Mouse (Mus musculus): Measurements from ENCODE around the gene Zeb2. TPM values are rescaled to one million over a fixed set of nuclear protein-coding genes. Genes with fewer than 3 reads are reported as not detected.

The Zeb2 gene
- total RNA-seq, 2 experiments from 2014 or later: 129 to 138 TPM

DNA sequence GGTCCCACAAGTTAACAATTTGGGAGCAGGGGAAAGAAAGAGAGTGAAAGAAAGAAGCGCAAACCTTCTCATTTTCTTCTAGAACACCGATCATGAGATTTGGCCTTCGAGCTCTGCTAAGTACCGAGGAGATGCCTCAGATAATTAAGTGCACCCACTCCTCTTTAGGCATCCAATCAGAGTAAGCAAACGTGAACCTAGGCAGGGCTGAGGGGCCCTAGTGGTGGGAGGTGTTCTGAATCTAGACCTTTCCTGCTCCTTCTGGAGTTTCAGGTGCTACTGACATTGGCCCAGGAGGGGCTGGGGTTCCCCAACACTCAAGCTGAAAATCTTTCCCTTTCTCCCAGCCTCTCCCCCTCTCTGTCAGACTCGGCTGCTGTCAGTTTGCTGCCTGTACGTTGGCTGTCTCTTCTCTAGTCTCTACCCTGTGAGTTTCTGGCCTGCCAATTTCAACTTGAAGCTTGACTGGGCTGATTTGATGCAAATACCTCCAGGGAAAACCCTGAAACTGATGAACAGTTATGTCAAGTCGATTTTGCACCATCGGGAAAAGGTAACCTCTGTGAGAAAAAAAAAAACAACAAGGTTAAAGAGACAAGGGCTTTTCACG is 20.5 kb downstream of the Zeb2 start:
- DNase-seq: no peak

DNA sequence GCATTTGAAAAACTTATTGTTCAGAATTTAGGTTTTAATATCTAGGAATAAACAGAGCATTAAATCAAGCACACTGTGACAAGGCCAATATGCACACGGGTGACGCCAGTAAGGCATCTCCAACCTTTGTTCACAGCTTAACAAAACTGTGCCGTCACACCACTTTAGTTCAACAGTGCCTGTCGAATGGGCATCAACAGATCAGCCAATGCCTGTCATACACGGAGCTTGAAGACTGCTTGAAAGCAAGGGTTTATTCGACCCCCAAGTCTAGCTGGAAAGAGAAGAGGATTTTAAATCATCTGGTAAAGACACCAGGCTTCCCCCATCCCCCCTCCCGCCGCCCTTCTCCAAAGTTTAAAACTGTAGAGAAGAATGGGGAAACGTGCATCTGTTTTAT is 21.4 kb downstream of the Zeb2 start:
- DNase-seq: no peak

DNA sequence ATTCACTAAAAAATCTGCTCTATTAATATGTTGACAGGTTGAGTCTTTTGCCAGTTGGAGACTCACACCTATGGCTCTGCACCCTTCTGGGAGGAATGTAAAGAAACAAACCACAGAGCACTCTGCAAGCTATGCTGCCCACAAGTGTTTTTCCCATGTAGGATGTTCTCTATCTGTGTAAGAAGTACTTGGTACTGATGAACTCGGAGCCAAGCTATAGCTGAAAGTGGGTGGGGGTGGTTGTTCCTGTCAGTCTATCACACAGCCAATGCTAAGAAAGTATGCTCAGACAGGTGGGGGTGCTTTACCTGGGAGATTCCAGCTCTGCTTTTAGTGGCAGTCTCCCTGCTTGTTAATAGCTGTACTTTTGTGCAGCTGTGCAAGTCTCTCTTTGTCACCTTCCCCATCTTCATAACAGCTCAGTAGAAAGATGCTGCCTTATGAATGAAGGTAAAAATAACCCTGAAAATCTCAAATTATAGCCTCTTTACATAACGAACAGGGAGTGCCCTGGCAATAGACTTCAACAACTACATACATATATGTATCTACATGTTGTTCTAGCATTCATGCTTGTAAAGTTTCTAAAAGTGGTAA is 22.7 kb downstream of the Zeb2 start:
- DNase-seq: no peak

DNA sequence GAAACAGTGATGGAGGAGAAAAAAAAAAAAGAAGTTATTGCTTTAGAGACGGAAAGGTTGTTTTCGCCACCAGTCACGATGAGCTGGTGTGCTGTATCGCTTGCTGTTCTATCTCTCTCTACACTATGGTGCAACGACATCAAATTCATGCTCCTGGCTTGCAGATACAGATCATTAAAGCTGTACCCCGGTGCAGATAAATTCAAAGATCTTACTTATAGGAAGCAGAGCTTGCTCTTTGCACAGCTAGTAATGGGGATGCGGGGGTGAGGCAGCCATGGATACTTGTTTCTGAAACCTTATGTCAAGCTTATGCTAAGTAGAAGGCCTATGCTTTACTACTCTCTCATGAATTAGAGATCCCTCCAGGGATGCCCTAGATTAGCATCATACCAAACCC is 23.7 kb downstream of the Zeb2 start:
- DNase-seq: no peak

DNA sequence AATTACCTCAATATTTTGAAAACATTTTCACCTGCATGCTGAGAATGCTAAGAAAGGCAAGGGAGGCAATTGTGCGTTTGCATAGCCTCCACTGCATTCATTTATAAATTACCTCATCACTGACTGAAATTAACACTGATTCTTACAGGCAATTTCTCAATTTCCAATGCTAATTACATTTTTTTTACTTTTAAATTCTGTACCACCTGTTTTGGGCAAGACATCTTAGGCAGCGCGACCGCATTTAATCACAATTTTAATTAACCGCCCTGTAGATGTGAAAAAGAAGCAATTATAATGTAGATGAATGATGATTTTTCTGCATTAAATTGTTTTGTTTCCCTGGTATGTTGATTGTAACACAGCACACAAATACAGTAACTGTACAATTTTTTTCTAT is 24.5 kb downstream of the Zeb2 start:
- no peak for DNase-seq

DNA sequence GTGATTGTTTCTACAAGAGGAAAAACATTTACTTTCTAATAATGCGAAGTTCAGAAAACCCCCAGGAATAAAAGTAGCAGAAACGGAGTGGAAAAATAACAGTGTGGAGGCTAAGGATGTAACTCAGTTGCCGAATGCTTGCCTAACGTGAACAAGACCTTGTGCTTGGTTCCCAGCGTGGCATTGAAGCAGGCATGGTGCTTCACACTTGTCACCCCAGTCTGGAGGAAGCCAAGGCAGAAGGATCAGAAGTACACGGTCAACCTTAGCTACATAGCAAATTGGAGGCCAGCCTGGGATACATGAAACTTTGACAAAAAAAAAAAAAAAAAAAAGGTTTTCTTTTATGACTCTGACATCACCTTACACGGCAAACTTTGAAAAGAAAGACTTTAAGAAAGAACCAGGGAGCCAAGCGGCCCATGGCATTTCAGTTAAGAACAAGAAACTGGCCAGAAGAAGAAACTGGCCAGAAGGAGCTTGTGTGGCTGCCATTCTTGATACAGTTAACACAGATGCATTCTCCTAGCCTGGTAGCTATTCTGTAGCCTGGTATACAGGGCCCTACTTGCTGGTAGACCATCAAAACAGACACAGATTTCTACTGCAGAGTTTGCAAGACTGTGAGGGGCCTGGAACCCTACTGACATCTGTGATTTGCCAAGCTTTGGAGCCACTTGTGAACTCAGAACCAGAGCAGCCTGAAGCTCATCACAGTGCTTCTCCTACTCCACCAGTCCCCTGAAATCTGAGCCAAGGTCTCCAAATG is 26.5 kb downstream of the Zeb2 start:
- no peak for DNase-seq

DNA sequence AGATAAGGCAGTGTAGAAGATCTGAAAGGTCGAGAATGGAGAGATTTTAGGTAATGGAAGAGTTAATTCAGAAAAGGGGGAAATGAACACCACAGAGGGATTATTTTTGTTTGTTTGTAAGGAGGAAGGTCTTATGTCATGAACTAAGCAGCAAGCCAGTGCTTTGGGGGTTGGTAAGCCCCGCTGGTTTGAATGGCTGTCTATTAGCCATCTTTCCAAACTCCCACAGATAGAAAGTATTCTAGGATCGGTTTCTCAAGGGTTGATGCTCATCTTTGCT is 28.0 kb downstream of the Zeb2 start:
- no peak for DNase-seq

DNA sequence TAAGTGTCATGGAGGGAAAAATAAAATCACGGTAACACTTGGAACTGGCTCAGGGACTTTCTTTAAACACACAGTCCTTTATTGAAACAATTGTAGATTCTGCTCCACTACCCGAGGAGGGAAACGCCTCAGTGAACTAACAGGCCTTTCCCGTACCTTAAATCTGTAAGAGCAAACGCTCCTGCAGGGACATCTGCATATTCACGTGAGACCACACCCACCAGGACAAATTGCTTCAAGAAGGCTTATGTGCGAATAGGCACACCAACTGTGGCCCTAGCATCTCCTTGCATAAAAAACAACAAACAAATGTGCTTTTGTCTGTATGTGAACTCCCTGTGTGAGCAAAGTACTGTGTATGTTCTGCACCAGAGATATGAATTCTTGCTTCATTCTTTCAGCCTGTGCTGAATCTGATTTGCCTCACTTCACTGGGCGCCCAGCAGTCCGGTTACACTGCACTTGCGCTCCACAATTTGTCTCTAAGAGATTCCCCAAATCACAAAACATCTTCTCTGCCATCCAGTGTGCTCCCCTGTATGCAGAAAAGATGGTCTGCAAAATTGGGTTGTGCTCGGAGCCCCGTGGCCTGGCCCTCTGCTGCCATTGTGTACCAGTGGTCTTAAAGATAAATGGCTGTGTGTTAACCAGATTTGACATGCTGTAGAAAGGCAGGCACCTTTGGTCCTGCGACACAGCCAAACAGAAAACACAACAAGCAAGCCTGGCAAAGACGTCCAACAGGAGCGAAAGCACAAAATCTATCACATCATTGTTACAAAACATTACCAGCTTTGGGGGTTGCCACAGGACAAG is 28.6 kb downstream of the Zeb2 start:
- no peak for DNase-seq

DNA sequence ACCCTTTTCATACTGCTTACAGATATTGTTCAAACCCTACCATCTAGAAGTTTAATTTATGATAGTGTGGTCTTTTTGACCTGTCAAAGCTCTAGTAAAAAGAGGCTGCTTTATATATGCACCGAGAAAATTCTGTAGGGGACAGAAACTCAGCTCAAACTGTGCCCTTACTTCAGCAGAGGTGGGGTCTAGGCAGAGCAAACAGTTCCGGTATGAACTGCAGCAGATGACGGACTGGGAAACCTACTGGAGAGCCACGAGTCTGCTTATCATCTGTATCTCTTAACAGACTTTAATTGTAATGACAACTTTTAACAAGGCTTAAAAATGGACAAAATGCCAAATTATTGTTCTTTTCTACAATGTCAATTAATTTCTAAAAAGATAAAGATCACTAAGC is 30.0 kb downstream of the Zeb2 start:
- DNase-seq: no peak

DNA sequence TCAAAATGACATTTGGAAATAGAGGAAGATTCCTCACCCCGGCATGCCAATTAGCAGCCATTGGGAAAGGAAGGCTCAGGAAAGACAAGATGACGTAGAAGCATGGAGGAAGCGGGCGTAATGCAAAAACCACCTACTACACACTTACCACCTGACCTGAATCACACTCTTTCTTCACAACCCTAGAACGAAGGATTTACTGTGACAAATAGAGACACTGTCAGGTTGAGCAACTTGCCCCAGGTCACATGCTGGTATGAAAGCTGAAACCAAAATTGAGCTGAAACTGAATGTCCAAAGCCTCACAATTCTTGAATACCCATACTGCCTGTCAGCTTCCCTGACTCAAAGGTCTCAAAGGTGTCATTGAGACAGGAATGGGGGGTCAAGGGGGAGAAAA is 31.5 kb downstream of the Zeb2 start:
- DNase-seq: no peak

DNA sequence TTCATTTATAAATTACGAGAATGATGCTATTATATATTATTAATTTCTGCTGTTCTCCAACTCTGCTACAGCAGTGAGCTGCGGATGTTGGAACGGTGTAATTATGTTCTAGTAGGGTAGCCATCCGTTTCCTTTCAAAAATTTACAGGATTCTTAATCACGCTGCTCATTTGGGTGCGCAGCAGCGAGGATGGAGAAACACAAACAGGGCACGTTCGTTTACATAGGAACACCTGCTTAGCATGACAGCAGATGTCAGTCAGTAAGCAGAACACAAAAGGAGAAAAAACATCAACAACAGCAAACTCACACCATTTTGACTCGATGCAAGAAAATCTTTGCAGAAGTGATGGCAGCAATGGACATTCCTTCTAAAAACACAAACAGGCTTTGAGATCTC is 34.2 kb downstream of the Zeb2 start:
- no peak for DNase-seq

DNA sequence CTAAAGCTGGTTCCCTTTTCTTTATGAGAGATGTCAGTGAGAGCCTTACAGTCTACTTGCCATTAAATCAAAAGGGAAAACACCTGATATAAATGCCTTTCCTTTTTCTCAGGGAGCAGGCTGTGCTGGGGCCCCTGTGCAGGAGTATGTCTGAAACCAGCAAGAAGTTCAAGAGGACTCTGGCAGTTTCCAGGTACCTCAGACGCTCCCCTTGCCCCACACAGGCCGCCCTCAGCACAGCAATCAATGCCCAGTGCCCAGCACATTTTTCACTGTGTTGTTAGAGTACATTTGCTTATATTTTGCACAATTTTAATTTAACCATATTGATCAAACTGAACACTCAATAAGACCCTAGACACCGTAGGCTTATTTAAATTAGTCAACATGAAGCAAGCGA is 35.6 kb downstream of the Zeb2 start:
- DNase-seq: no peak

DNA sequence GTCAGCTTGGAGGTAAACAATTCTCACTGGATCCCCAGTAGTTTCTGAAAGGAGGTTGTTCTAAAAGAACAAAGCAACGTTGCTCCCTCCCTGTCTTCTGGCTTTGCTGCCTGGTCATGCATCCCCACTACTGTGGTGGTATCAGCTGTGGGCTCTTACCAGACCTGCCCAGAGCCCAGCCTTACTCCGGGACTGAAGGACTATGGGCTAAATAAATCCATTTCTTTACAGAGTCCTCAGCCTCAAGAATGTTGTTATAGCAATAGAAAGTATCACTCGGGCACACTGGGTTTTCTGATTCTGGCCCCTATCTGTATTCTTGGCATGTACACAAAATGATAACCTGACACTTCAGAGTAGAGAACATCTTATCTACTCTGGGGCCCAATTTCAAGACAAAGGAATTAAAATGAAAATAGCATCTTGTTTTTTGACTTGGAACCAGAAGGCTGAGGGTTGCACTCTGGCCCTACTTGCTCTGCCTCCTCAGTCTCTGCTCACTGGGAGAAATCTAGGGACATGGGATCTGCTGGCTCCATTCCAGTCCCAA is 39.2 kb downstream of the Zeb2 start:
- no peak for DNase-seq

DNA sequence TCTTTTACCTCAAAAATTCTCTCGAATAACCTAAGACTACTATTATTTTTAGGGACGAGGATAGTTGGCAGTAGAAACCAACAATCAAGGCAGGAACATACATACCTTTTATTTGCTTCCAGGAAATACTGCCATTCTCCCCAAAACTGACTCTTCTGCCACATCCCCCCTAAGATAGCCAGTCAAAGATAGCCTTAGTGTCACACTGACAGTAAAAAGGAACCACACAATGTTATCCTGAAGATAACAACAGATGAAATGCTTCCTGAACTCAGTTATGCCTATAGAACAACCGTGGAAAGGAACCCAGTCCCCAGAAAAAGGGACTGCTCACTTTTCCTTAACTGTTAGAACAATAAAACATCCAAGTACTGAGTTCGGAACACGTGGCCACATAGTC is 39.8 kb downstream of the Zeb2 start:
- DNase-seq: no peak

DNA sequence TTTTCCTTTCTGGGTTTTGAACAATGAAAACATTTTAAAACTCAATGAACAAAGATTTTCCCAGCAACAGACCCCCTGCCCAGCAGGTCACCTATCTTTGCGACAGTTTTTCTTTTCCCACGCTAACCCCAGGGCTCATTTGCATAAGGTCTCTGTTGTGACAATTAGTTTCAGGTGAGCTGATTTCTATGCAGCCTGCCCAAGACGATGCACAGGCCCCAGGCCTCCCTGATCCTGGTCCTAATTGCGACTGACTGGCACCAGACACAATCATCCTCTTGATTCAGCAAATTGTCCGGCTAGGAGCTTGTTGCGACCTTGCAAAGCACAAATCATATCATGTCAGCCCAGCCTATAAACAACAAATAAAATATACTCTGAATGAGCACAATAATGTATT is 44.2 kb downstream of the Zeb2 start:
- DNase-seq: no peak

DNA sequence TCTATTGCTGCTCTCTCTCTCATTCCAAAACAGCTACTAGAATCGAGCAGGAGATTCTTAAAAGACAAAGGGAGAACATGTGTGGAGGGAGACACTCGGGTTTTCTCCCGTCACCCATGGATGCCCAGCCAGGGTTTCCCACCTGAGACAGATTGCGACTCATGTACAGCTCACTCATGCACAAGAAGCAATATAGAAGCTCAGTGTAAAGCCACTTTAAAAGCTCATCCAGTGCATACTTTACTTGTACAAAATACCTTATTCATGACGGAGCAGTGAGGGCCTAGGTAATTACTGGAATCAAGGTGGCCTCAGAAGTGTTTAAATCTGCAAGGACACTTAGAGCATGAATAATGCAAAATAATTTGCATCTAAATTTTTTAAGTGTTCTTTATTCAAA is 45.9 kb downstream of the Zeb2 start:
- DNase-seq: no peak

DNA sequence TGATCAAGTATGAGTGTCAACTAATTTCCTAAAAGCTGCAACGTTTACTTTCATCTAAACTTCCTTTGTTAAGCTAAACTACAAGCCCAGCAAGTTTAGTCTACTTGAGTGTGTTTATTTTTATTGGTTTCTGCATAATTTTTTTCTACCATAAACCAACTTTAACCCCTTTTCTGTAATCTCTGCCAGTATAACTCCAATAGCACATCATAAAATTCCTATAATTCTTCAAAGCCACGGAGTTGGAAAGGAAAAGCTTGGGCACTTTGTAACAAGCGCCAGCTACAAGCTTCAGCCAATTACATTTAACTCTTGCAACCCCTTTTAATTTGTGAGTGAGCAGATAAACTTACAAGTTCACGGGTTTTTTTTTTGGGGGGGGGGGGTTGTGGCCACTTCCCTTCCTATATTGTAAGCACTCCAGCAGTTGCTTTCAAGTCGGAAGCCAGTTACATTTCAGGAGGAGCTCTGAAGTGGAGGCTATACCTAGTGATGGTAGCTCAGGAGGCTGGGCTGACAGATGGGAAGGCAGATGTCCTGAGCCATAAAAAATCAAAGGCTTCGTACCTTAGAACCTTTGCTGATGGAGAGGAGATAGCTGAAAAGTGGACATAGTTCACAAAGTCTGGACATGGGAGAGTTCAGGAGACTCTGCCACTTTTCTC is 46.5 kb downstream of the Zeb2 start:
- no peak for DNase-seq

DNA sequence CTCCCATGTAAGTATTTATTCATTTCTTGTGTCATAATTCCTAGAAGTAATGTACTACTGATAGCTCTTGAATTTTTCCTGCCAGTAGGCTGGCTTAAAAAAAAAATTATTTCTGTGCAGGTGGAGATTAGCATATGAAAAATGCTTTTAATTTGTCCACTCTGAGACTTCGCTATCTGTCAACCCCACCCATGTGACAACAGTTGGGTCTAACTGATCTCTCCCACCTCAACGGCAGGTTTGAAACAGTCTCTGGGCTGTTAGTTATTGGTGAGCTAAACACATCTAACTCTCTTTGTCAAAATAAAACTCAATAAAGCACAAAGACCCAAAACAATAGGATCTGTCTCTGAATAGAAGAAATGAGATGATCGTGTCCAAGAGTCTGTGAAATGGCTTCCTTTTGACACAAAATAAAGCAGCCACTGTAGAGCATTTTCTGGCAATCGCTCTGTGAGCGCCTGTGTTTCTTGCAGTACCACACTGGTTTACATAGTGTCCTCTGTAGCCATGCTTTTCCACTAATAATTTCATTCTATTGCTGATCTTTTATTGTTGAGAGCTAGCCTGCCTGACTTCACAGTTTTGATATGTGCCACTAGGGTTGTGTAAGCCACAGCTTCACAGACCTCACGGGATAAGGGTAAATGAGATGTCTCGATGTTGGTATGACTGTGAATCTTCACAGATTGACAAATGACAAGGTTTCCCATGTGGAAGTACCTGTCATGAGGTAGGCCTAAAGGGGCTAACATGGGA is 48.2 kb downstream of the Zeb2 start:
- DNase-seq: no peak

DNA sequence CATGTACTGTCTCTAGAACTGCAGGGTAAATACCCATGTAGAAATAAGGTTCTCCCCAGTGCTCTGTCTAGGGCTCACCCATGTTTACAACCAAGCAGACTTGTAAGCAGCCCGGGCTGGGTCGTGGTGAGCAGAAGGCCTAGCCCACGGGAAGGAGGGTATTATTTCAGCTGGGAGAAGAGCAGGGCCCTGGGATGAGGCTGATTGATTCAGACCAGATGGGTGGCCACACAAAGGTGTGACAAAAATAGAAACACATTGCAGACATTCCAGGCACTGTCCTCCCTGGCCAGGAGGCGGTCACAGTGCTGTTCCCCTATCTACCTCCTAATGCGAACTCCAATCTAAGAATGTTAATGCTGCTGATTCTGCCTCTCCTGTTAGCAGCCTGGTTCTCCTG is 50.1 kb downstream of the Zeb2 start:
- DNase-seq: no peak

DNA sequence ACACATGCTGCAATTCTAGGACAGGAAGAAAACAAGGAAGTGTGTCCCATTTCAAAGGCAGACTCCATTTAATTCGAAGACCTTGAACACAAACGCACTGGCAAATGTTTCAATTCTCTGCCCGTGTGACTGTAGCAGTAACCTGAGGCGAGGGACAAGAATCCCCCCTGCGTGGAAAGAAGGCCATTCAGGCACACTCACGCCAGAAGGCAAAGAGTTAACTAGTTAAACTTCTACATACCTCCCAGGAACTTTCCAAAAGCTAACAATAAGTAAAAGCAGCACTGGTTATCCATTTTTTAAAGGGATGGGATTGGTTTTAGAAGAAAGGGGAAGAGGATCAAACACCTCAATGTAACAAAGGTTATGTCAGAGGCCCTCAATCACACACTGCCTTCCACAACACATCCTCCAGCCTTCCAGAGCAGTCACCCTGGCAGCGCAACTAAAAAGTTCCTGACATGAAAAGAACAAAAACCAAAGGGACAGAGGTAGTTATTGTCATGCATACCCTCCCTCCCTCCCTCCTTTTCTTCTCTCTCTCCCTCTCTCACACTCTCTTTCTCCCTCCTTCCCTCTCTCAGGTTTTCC is 53.8 kb downstream of the Zeb2 start:
- no peak for DNase-seq

DNA sequence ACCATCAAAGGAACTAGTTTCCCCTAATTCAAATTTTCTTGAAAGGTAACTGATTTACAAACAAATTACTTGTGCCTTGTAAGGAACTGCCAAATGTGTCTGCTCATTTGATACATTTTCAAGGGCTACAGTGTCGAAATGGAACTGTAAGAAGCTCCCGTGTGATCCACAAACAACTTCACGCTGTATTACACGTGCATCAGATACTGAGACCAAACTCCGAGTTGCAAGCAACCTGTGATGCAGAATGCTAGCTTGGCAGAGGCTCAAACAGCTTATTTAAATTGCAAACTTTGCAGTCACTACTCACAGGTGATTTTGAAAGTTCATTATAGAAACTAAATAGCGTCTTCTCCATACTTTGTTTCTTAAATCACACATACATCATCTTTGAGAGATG is 55.1 kb downstream of the Zeb2 start:
- DNase-seq: no peak
